Mouse (Mus musculus): ENCODE results near the gene Oas3.
"Not testable (repeated sequence)": the region's sequence is repeated elsewhere in the genome, so short reads cannot be mapped to it uniquely, and the experiment has no call there.

The Oas3 gene

GRCm38 (mm10) chr5:120777478-120777877, at the start of gene Oas3:
Gene Oas3 (minus strand): TSS chr5:120777661.
- no peak for DNase-seq (ENCODE audit: inconsistent age in 2 of 2, low spot score in 1 of 2)

- DNase-seq (ENCODE audit: inconsistent age in 2 of 2, low spot score in 1 of 2) = no peak
These were observed 41.5 kb upstream of the Oas3 start for GRCm38 (mm10) chr5:120818999-120819398.

GRCm38 (mm10) chr5:120815949-120816348, 38.5 kb upstream of the Oas3 start:
- DNase-seq (ENCODE audit: inconsistent age in 2 of 2, low spot score in 1 of 2) = peak; percentile 15 to 70

GRCm38 (mm10) chr5:120813023-120813422, 35.6 kb upstream of the Oas3 start:
- DNase-seq (ENCODE audit: inconsistent age in 2 of 2, low spot score in 1 of 2) = peak in 1 of 2 experiments; percentile 35

- DNase-seq (ENCODE audit: inconsistent age in 2 of 2, low spot score in 1 of 2) = peak; percentile 90 to 96
These were observed 34.7 kb upstream of the Oas3 start, which contains the start of gene Oas1c for GRCm38 (mm10) chr5:120811951-120812819. Gene Oas1c (minus strand): TSS chr5:120812514.

GRCm38 (mm10) chr5:120809171-120809570, 31.7 kb upstream of the Oas3 start:
- DNase-seq (ENCODE audit: inconsistent age in 2 of 2, low spot score in 1 of 2) = no peak

- DNase-seq (ENCODE audit: inconsistent age in 2 of 2, low spot score in 1 of 2) = peak; percentile 22 to 76
These were observed 29.0 kb upstream of the Oas3 start for GRCm38 (mm10) chr5:120806458-120806857.

GRCm38 (mm10) chr5:120803596-120803995, 26.1 kb upstream of the Oas3 start:
- no peak for DNase-seq (ENCODE audit: inconsistent age in 2 of 2, low spot score in 1 of 2)

GRCm38 (mm10) chr5:120798943-120799342, 21.5 kb upstream of the Oas3 start:
- not testable (repeated sequence) for DNase-seq (ENCODE audit: inconsistent age in 2 of 2, low spot score in 1 of 2)

- DNase-seq (ENCODE audit: inconsistent age in 2 of 2, low spot score in 1 of 2) = not testable (repeated sequence)
These were observed 20.7 kb upstream of the Oas3 start for GRCm38 (mm10) chr5:120798147-120798546.

GRCm38 (mm10) chr5:120795480-120796034, 18.1 kb upstream of the Oas3 start, which contains the start of gene Oas1e:
Gene Oas1e (minus strand): TSS chr5:120795530.
- not testable (repeated sequence) for DNase-seq (ENCODE audit: inconsistent age in 2 of 2, low spot score in 1 of 2)

GRCm38 (mm10) chr5:120793043-120793442, 15.6 kb upstream of the Oas3 start:
- DNase-seq (ENCODE audit: inconsistent age in 2 of 2, low spot score in 1 of 2) = peak; percentile 20 to 79

- no peak for DNase-seq (ENCODE audit: inconsistent age in 2 of 2, low spot score in 1 of 2)
These were observed 9.6 kb upstream of the Oas3 start for GRCm38 (mm10) chr5:120787042-120787441.

- no peak for DNase-seq (ENCODE audit: inconsistent age in 2 of 2, low spot score in 1 of 2)
These were observed 5.0 kb upstream of the Oas3 start for GRCm38 (mm10) chr5:120782446-120782845.

- DNase-seq (ENCODE audit: inconsistent age in 2 of 2, low spot score in 1 of 2) = no peak
These were observed 4.2 kb upstream of the Oas3 start for GRCm38 (mm10) chr5:120781646-120782045.

GRCm38 (mm10) chr5:120779922-120780321, 2.5 kb upstream of the Oas3 start:
- DNase-seq (ENCODE audit: inconsistent age in 2 of 2, low spot score in 1 of 2) = no peak

GRCm38 (mm10) chr5:120778941-120779340, 1.5 kb upstream of the Oas3 start:
- no peak for DNase-seq (ENCODE audit: inconsistent age in 2 of 2, low spot score in 1 of 2)

- no peak for DNase-seq (ENCODE audit: inconsistent age in 2 of 2, low spot score in 1 of 2)
These were observed 660 bp downstream of the Oas3 start for GRCm38 (mm10) chr5:120776801-120777200.

GRCm38 (mm10) chr5:120775287-120775985, 2.0 kb downstream of the Oas3 start:
- no peak for DNase-seq (ENCODE audit: inconsistent age in 2 of 2, low spot score in 1 of 2)

GRCm38 (mm10) chr5:120769396-120769795, 8.1 kb downstream of the Oas3 start:
- no peak for DNase-seq (ENCODE audit: inconsistent age in 2 of 2, low spot score in 1 of 2)

- no peak for DNase-seq (ENCODE audit: inconsistent age in 2 of 2, low spot score in 1 of 2)
These were observed 12.5 kb downstream of the Oas3 start for GRCm38 (mm10) chr5:120765010-120765409.

- DNase-seq (ENCODE audit: inconsistent age in 2 of 2, low spot score in 1 of 2) = peak in 1 of 2 experiments; percentile 52
These were observed 15.6 kb downstream of the Oas3 start for GRCm38 (mm10) chr5:120761901-120762300.

Data from adrenal gland, adult (tissue).